Mouse (Mus musculus) neural tube, embryonic 11.5 days (tissue): Measurements from ENCODE around the gene Nes. TPM values are rescaled to one million over a fixed set of nuclear protein-coding genes. Genes with fewer than 3 reads are reported as not detected.

Experiments
- ATAC-seq: fragments of 200-750 bp; cut with Nextera tagmentation; 2 replicates; pipeline ENCODE4 v1.8.0; 2017; ENCODE audit warnings: moderate number of reproducible peaks, mild to moderate bottlenecking, moderate TSS enrichment, moderate library complexity; ENCODE audit not compliant: insufficient read depth, low FRiP score, low TSS enrichment
- DNase-seq: peaks from one replicate; pipeline ENCODE4 v3.0.0-alpha.2; 2015; ENCODE audit warnings: low spot score
- H3K27ac ChIP-seq: fragments of 300-500 bp; sonication (generic); 2 replicates; pipeline ENCODE4 v1.5.1; 2014; ENCODE audit warnings: low read depth, mild to moderate bottlenecking, low read length
- H3K27me3 ChIP-seq: fragments of 300-500 bp; sonication (generic); 2 replicates; pipeline ENCODE4 v1.6.1; 2014; ENCODE audit warnings: mild to moderate bottlenecking, low read length, mixed read lengths; ENCODE audit not compliant: control insufficient read depth, insufficient read depth
- H3K36me3 ChIP-seq: fragments of 300-500 bp; sonication (generic); 2 replicates; pipeline ENCODE4 v1.6.1; 2014; ENCODE audit warnings: mild to moderate bottlenecking, low read length, moderate library complexity, mixed read lengths; ENCODE audit not compliant: control insufficient read depth, insufficient read depth
- H3K4me1 ChIP-seq: fragments of 300-500 bp; sonication (generic); 2 replicates; pipeline ENCODE4 v1.6.1; 2014; ENCODE audit warnings: low read length, mixed read lengths; ENCODE audit not compliant: control insufficient read depth, insufficient read depth
- H3K4me2 ChIP-seq: fragments of 300-500 bp; sonication (generic); 2 replicates; pipeline ENCODE4 v1.6.1; 2014; ENCODE audit warnings: low read depth, mild to moderate bottlenecking, moderate library complexity
- H3K4me3 ChIP-seq: fragments of 300-500 bp; sonication (generic); 2 replicates; pipeline ENCODE4 v1.5.1; 2014; ENCODE audit warnings: low read depth, low read length
- H3K9ac ChIP-seq: fragments of 300-500 bp; sonication (generic); 2 replicates; pipeline ENCODE4 v1.6.1; 2014; ENCODE audit warnings: mild to moderate bottlenecking, low read length
- H3K9me3 ChIP-seq: fragments of 300-500 bp; sonication (generic); 2 replicates; pipeline ENCODE4 v1.6.1; 2016; ENCODE audit warnings: low read length; ENCODE audit not compliant: control insufficient read depth
- WGBS: fragments of 180-500 bp; shearing (Covaris S2); extraction: QIAGEN DNeasy Blood & Tissue Kit; methylation state at CpG from one replicate; pipeline ENCODE4 v1.1.7; 2014; 5-methylcytosine and 5-hydroxymethylcytosine counted together
- polyA plus RNA-seq: library from polyadenylated mRNA; unstranded; fragments of >200 nt; fragmentation: Nextera tagmentation; extraction: Ambion mirVana; gene quantifications from 2 replicates; pipeline ENCODE4 v1.2.1, GENCODE M21; 2014

Gene Nes
- polyA plus RNA-seq, 1 experiment from 2014 or later: 60.2 TPM

DNA sequence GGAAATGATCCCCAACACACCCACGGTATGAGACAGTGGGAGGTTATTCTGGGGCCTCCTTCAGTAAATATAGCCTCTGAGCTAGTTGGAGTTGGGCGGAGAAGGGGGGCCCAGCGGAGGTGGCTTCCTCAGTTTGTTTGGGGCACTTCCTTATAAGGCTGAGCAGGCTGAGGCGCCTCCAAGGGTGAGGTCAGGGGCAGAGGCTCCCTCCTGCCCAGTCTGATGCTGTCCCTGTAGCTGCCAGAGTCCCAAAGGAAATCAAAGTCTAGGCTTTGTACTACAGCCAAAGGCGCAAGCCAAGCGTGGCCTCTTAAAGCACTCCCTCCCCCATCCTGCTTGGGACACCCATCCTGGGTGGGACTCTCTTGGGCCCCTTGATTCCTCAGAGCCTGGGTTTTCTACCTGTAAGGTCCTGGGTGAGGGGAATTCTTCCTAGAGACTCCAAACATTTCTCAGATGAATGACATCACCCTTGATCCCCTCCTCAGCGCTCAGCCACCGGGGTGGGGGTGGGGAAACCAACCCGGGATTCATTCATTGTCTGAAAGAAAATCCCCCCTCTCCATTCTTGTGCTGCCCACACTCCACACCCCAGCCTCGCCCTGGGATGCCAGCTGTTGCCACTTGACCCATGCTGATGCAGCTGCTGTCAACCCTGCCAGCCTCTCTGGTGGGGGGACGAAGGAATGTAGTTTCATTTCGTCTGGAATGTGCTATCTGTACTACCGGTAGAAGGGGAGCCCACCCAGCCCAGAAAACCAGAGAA, 12.1 kb downstream of the Nes start:
- Histone ChIP-seq H3K27me3 (no peaks in the 10 kb centered on the region), H3K4me3 (no peak overlapping the region), H3K4me1 (peaks cover 60% of the 10 kb centered on the region), H3K36me3 (peaks cover under 1% of the 10 kb centered on the region; the same call in 1 of the 2 replicates), H3K9ac (peak overlapping the region; percentile 41), H3K27ac (peak overlapping the region; percentile 85), H3K9me3 (no peaks in the 10 kb centered on the region), H3K4me2 (peak overlapping the region; percentile 27)
- no peak for ATAC-seq
- DNase-seq: peak; percentile 71
- 3% methylated on average over 13 of the region's 13 CpGs for WGBS

- Histone ChIP-seq H3K9me3 (no peaks in the 10 kb centered on the region), H3K4me3 (no peak overlapping the region), H3K4me1 (peaks cover 63% of the 10 kb centered on the region), H3K27me3 (0 out of 2 replicates have a peak, but pooled peaks cover 2% of the 10 kb centered on the region), H3K9ac (no peak overlapping the region), H3K4me2 (peak overlapping the region; percentile 27), H3K36me3 (no peaks in the 10 kb centered on the region), H3K27ac (peak overlapping the region; percentile 85; the same call in 1 of the 2 replicates)
- WGBS: 50% methylated on average over 6 of the region's 6 CpGs
- no peak for ATAC-seq
- DNase-seq: peak; percentile 12
Observed at GRCm38 (mm10) chr3:87983627-87984026, 12.7 kb downstream of the Nes start.

DNA sequence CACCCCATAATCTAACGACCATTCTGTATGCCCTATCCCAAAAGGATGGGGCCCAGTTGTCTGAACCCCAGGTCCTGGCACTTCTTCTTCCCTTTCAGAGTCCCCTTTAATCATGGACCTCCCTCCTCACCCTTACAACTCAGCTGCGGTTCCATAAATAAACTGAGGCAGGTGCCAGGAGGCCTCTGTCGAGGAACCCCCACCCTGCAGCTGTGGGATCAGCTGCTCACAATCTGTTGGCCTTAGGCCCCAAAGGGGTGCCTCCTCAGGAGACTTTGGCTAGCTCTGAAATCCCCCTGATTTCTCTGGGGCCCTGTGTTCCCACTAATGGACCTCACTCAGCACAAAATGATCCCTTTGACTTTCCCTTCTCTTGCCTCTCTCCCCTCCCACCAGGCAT, 13.2 kb downstream of the Nes start:
- H3K27me3 ChIP-seq: 0 out of 2 replicates have a peak, but pooled peaks cover 4% of the 10 kb centered on the region
- H3K4me3 ChIP-seq: no peak overlapping the region
- ATAC-seq (no peak), DNase-seq (no peak)
- H3K9ac ChIP-seq: no peak overlapping the region
- H3K27ac ChIP-seq: no peak overlapping the region
- no peaks in the 10 kb centered on the region for H3K9me3 ChIP-seq
- H3K4me2 ChIP-seq: no peak overlapping the region
- WGBS: 37% methylated on average over 3 of the region's 3 CpGs
- no peaks in the 10 kb centered on the region for H3K36me3 ChIP-seq
- H3K4me1 ChIP-seq: peaks cover 63% of the 10 kb centered on the region

DNA sequence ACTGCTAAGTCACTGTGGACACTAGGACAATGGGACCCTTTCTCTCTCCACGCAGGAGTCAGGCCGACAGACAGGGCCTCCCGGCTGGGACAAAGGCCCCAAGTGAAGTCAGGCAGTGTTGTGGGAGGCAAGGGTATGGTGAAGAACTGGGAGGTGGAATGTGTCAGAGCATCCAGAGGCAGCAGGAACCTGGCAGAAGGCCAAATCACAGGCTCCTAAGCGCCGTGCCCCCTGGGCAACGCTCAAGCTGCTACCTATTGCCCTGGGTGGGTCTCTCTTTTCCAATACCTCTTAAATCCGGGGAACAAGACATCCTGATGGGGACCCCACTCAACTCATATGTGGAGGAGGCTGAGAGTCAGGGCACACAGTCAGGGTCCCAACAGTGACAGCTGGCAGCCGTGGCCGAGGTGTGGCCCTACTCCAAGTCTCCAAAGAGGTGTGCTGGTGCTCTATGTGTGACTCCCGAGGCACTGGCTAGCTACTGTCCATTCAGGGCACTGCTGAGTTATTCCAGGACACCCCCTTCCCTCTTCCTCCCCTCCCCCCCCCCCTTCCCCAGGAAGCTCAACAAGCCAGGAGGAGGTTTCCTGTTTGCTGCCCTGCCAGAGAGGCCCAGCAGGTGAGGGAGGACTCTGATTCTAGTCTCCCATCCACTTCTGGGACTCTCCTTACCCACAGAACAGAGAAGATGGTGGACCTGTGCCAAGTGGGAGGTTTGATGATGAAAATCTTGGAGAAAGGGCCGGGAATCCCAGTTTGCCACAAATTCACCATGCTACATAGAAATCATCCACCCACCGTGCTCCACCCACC, 14.8 kb downstream of the Nes start:
- DNase-seq: peak; percentile 69
- H3K9ac ChIP-seq: 0 out of 2 replicates have a peak overlapping the region, but pooled peaks have one; percentile 5

DNA sequence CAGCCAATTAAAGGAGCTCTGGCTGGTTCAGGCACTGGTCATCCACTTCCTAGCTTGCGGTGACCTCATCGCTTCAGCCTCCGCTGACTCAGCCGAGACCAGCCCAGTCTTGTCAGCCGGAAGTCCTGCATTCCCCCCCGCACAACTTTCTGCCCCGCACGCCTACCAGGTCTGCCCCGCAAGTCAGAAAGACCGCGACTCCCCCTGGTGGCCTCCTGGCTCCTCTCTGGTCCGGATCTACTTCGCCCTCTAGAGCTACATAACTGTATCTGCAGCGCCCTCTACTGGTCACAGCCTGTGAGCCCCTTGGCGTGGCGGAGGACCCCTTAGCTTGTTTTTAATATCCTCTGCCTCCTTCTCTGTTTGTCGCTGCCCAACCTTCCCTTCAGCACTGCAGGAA, 16.0 kb downstream of the Nes start:
- ATAC-seq (peak; percentile 65), DNase-seq (peak; percentile 100)
- peak overlapping the region; percentile 73 for H3K4me2 ChIP-seq
- peak overlapping the region; percentile 15; the same call in 1 of the 2 replicates for H3K27ac ChIP-seq
- peak overlapping the region; percentile 24 for H3K9ac ChIP-seq
- peak overlapping the region; percentile 20; the same call in 1 of the 2 replicates for H3K4me3 ChIP-seq
- 0 out of 2 replicates have a peak, but pooled peaks cover 8% of the 10 kb centered on the region for H3K27me3 ChIP-seq
- no peaks in the 10 kb centered on the region for H3K9me3 ChIP-seq
- 0% methylated on average over 17 of the region's 17 CpGs for WGBS
- peaks cover 50% of the 10 kb centered on the region for H3K4me1 ChIP-seq
- no peaks in the 10 kb centered on the region for H3K36me3 ChIP-seq

More for the DNA sequence above, 14.8 kb downstream of the Nes start:
- WGBS: 50% methylated on average over 12 of the region's 12 CpGs
- 0 out of 2 replicates have a peak overlapping the region, but pooled peaks have one; percentile 2 for H3K4me2 ChIP-seq
- H3K4me1 ChIP-seq: peaks cover 57% of the 10 kb centered on the region
- H3K9me3 ChIP-seq: no peaks in the 10 kb centered on the region
- 0 out of 2 replicates have a peak, but pooled peaks have one; percentile 5 for ATAC-seq
- H3K4me3 ChIP-seq: no peak overlapping the region
- H3K27ac ChIP-seq: peak overlapping the region; percentile 40
- 0 out of 2 replicates have a peak, but pooled peaks cover 6% of the 10 kb centered on the region for H3K27me3 ChIP-seq
- no peaks in the 10 kb centered on the region for H3K36me3 ChIP-seq

GRCm38 (mm10) chr3:87987633-87988032, 16.8 kb downstream of the Nes start:
- 0 out of 2 replicates have a peak, but pooled peaks cover 8% of the 10 kb centered on the region for H3K27me3 ChIP-seq

GRCm38 (mm10) chr3:87988068-87988467, 17.2 kb downstream of the Nes start:
- Histone ChIP-seq H3K9me3 (no peaks in the 10 kb centered on the region), H3K27me3 (0 out of 2 replicates have a peak, but pooled peaks cover 10% of the 10 kb centered on the region), H3K4me1 (peaks cover 38% of the 10 kb centered on the region), H3K4me2 (peak overlapping the region; percentile 73), H3K9ac (peak overlapping the region; percentile 24), H3K36me3 (no peaks in the 10 kb centered on the region), H3K4me3 (peak overlapping the region; percentile 20), H3K27ac (no peak overlapping the region)
- WGBS: 11% methylated on average over 15 of the region's 15 CpGs
- DNase-seq (no peak), ATAC-seq (no peak)

More at GRCm38 (mm10) chr3:87987633-87988032, 16.8 kb downstream of the Nes start:
- DNase-seq: peak; percentile 85
- peak overlapping the region; percentile 24 for H3K9ac ChIP-seq
- H3K9me3 ChIP-seq: no peaks in the 10 kb centered on the region
- WGBS: under 1% methylated on average over 15 of the region's 15 CpGs
- H3K4me1 ChIP-seq: peaks cover 42% of the 10 kb centered on the region
- H3K4me2 ChIP-seq: peak overlapping the region; percentile 73
- peak; percentile 52 for ATAC-seq
- peak overlapping the region; percentile 15; the same call in 1 of the 2 replicates for H3K27ac ChIP-seq
- peak overlapping the region; percentile 20 for H3K4me3 ChIP-seq
- no peaks in the 10 kb centered on the region for H3K36me3 ChIP-seq

- Histone ChIP-seq H3K4me3 (no peak overlapping the region), H3K36me3 (no peaks in the 10 kb centered on the region), H3K9ac (no peak overlapping the region), H3K4me2 (no peak overlapping the region), H3K27me3 (peaks cover 23% of the 10 kb centered on the region), H3K9me3 (no peaks in the 10 kb centered on the region), H3K27ac (no peak overlapping the region), H3K4me1 (peaks cover 22% of the 10 kb centered on the region)
- DNase-seq: no peak
- no peak for ATAC-seq
- WGBS: 28% methylated on average over 10 of the region's 10 CpGs
Observed at GRCm38 (mm10) chr3:87989935-87990334, 19.1 kb downstream of the Nes start.
